Mouse (Mus musculus) embryonic fibroblast, embryonic 13.5 days (primary cell): ENCODE results near the gene Col25a1.

Experiments
- CTCF ChIP-seq: IDR thresholded peaks from 2 replicates; pipeline ENCODE4 v1.5.1; 2011; ENCODE audit warnings: mild to moderate bottlenecking, control low read depth, low read length, moderate library complexity, borderline replicate concordance; ENCODE audit not compliant: insufficient read depth
- POLR2A ChIP-seq: IDR thresholded peaks from 2 replicates; pipeline ENCODE4 v1.6.1; 2011; ENCODE audit warnings: low read depth, mild to moderate bottlenecking, control low read depth, low read length, moderate library complexity

DNA sequence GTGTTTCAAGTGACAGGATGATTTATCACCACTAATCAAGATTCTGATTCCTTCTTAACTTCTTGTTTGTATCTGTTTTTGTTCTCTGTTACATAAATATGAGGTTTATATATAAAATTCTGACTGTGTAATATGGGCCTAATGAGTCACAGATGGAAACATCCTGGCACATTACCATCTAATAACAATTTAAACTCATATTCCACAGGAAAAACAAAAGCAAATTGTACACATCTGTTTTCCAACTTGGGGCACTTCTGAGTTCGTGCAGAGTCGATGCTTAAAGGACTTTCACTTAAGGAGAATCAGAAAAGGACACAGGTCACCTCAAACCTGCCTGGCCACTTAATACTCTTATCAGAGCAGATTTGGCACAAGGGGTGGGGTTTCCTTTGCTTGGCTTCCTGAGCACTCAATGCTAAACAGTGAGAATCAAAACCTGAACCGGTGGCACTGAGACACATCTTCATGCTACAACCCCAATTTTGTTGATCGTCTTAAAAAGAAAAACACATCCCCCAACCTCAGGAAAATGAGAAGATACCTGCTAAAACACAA is 342.0 kb downstream of the Col25a1 start:
- TF ChIP-seq POLR2A, result no peak
- TF ChIP-seq CTCF, result no peak
